Mouse (Mus musculus) urinary bladder, postnatal 0 days (tissue): ENCODE results near the gene Fiz1. TPM values are rescaled to one million over a fixed set of nuclear protein-coding genes. Genes with fewer than 3 reads are reported as not detected.

Experiments used
- polyA plus RNA-seq: library from polyadenylated mRNA; unstranded; fragments of >200 nt; fragmentation: Nextera tagmentation; extraction: Ambion mirVana; gene quantifications from 2 replicates; pipeline ENCODE4 v1.2.1, GENCODE M21; 2015

Fiz1 gene
- polyA plus RNA-seq, result 15.1 and 16.0 TPM in 2 replicates

GRCm38 (mm10) chr7:5014251-5015117, at the start of gene Fiz1, which contains the start of gene Zfp524:
TSS of gene Fiz1 (minus strand) at chr7:5014697.
TSS of gene Zfp524 (plus strand) at chr7:5014415.

GRCm38 (mm10) chr7:5061774-5062359, 47.4 kb upstream of the Fiz1 start, which contains the start of gene U2af2:
TSS of gene U2af2 (plus strand) at chr7:5062143.

DNA sequence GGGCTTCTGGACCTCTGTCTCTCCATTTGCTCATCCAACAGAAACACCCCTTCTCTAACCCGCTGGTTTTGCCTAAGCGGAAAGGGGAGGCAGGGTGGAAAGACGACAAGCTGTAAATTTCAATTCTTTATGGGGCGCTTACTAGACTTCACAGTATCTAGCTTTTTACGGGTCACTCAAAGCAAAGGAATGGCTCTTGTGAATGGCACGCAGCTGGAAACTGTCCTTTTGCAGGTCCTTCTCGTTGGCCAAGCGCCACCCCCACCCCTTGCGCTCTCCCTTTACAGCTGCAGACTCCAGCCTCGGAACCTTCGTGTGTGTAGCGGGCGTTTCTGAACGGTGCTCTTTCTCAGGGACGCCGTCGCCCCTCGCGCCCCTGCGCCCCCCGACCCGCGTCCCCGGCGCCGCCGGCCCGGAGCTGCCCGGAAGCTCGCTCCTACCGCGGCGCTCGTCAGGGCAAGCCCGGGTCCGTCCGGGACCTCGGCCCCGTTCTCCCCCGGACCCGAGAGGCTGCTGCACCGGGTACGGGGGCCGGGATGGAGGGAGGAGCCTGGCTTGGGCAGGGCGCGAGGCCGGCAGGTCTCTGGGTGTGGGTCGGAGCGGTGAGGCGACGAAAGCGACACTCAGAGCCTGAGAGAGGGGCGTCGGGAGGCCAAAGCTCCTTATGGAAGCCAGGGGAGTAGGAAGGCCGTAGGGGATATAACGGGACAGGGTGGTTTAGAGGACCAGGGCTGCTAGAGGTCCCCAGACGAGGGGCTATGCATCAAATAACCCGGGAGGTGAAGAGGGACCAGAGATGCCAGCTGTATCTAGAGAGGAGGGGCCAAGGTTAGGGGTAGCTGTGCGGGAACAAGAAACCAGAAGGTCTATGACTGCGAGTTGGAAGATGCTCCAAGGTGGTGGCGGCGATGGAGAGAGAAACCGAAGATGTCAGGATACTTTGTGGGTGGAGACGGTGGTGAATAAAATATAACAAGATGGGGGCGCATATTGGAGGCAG, 37.0 kb upstream of the Fiz1 start, which contains the start of gene Zfp580:
Gene Zfp580 (plus strand): TSS at position 346 of the 1,000 bp plus-strand sequence.

GRCm38 (mm10) chr7:5038109-5038732, 23.7 kb upstream of the Fiz1 start, which contains the start of gene Zfp784:
TSS of gene Zfp784 (minus strand) at chr7:5038446.

GRCm38 (mm10) chr7:5033818-5034217, 19.3 kb upstream of the Fiz1 start, which contains the start of gene 4632433K11Rik:
TSS of gene 4632433K11Rik (plus strand) at chr7:5034118.

DNA sequence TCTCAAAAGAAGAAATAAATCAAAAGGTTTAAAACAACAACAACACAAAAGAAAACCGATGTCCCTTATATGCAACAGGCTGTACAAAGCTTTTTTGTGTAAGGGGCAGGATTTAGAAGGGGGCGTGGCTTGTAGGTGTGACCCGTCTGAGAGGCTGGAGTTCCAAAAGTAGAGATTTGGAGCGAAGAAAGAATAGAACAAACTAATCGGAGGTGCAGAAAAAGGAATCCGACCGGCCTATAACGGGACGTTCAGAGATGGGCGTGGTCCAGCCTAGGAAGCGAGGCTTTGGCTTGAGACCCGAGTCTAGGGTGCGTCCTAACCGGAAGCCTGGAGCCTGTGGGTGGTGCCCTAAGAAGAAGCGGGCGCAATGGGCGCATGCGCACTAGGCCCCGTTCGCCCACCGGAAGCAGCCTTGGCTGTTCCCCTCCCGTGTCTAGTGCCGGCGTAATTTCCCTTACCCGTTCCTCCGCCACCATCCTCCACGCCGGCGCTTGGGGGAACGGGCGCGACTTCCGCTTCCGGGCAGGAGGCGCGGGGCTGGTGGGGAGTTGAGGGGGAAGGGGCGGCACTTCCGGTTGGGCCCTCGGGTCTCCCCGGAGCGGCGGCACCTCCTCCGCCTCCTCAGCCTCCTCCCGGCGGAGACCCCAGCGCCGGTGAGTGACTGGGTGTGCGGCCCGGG, 5.6 kb upstream of the Fiz1 start, which contains the start of the genes Zfp865 and Ccdc106:
Gene Zfp865 (plus strand): TSS at position 377 of the 682 bp plus-strand sequence.
Gene Ccdc106 (plus strand): TSS at position 554 of the 682 bp plus-strand sequence.

DNA sequence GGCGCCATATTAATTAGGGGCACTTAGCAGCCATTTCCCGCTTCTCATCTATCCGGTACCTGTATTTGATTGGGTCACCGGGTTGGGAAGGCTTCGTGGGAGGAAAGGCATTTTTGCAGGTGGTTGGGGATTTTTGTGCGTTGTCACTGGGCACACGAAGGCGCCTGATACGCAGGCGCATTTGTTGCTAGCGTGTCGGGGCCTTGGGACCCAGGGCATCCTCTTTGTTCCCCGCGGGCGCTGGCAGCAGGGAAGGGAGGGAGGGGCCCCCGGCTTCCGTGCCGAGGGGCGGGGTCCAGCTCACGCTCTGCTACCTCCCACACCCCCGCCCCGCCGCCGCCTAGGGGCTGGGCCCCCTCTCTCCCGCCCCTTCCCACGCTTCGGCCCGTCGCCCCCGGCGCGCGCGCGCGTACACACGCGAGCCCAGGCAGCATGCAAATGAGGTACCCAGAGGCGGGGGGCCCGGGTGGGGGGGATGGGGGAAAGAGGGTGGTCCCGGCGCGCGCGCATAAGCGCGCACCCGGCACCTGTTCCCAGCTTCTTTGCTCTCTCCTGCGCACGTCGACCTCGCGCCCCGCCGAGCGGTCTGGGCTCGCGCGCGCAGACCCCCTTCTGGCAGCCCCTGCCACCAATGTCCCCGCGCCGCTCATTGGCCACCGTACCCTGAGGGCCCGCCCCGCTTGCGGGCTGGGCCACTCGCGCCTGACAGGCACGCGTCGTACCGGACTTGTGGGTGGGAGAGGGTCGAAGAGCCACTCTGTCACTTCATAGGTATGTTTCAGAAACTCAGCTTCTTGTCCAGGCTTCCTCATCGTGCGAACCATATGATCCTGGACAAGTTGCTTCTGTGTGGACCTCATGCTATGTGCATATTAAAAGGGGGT, 863 bp upstream of the Fiz1 start, which contains the start of gene Gm44973:
Gene Gm44973 (plus strand): TSS at position 379 of the 884 bp plus-strand sequence.

GRCm38 (mm10) chr7:4996003-4996895, 18.2 kb downstream of the Fiz1 start, which contains the start of gene Zfp579:
TSS of gene Zfp579 (minus strand) at chr7:4996158.

DNA sequence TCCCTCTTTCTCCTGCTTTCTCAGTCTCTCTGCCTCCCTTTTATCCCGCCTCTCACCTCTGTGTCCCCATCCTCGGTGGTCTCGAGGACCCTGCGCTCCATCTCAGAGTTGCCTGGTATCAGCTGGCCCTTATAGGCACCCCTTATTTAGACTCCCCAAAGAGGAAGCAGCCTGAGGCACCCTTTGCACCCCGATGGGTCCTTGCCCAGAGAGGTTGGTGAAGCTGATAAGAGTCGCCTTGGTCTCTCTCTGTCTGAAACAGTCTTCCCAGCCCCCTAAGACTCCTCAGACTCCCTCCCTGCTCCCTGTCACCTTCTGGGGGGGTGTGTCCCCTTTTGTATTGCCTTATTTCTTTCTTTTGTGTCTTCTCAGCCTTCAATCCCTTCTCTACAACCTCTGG, 43.4 kb downstream of the Fiz1 start, which contains the start of gene Sbk3:
Gene Sbk3 (minus strand): TSS at position 101 of the 400 bp plus-strand sequence.

GRCm38 (mm10) chr7:4964272-4964671, 50.2 kb downstream of the Fiz1 start, which contains the start of gene Sbk2:
TSS of gene Sbk2 (minus strand) at chr7:4964406.

Other genes with a start within 250 kb of the Fiz1 start
- not detected in 2 replicates for gene Fam71e2, start 243.4 kb downstream of the Fiz1 start, polyA plus RNA-seq
- 0.76 and 1.5 TPM in 2 replicates for gene Il11, start 231.8 kb downstream of the Fiz1 start, polyA plus RNA-seq
- 0.35 TPM in 1 of 2 replicates, not detected in the other for gene Tmem190, start 231.8 kb downstream of the Fiz1 start, polyA plus RNA-seq
- 24.6 and 25.2 TPM in 2 replicates for gene Tmem238, start 225.0 kb downstream of the Fiz1 start, polyA plus RNA-seq
- 304 and 319 TPM in 2 replicates for gene Rpl28, start 221.8 kb downstream of the Fiz1 start, polyA plus RNA-seq
- gene Ube2s, start 202.1 kb downstream of the Fiz1 start, polyA plus RNA-seq, result 130 and 139 TPM in 2 replicates
- gene Shisa7, start 170.0 kb downstream of the Fiz1 start, polyA plus RNA-seq, result 0.10 and 0.20 TPM in 2 replicates
- 8.1 and 9.4 TPM in 2 replicates for gene Isoc2b, start 144.4 kb downstream of the Fiz1 start, polyA plus RNA-seq
- gene Isoc2a, start 137.5 kb downstream of the Fiz1 start, polyA plus RNA-seq, result 0.64 and 0.98 TPM in 2 replicates
- gene Gm36210, start 108.2 kb downstream of the Fiz1 start, polyA plus RNA-seq, result not detected in 2 replicates
- 1.7 and 2.3 TPM in 2 replicates for gene Zfp628, start 99.5 kb downstream of the Fiz1 start, polyA plus RNA-seq
- 2.6 and 3.0 TPM in 2 replicates for gene Nat14, start 92.7 kb downstream of the Fiz1 start, polyA plus RNA-seq
- gene Ssc5d, start 88.9 kb downstream of the Fiz1 start, polyA plus RNA-seq, result 3.7 and 4.8 TPM in 2 replicates
- gene Sbk2, start 50.3 kb downstream of the Fiz1 start, polyA plus RNA-seq, result 0.12 and 0.23 TPM in 2 replicates
- gene Sbk3, start 43.5 kb downstream of the Fiz1 start, polyA plus RNA-seq, result not detected in 2 replicates
- 12.7 and 15.0 TPM in 2 replicates for gene Zfp579, start 18.5 kb downstream of the Fiz1 start, polyA plus RNA-seq
- 13.2 and 14.0 TPM in 2 replicates for gene Zfp524, start 282 bp downstream of the Fiz1 start, polyA plus RNA-seq
- 2.4 and 4.0 TPM in 2 replicates for gene Gm44973, start 799 bp upstream of the Fiz1 start, polyA plus RNA-seq
- 3.1 TPM in 2 replicates for gene Zfp865, start 5.7 kb upstream of the Fiz1 start, polyA plus RNA-seq
- 53.3 and 57.1 TPM in 2 replicates for gene Ccdc106, start 5.9 kb upstream of the Fiz1 start, polyA plus RNA-seq
- not detected in 2 replicates for gene 4632433K11Rik, start 19.4 kb upstream of the Fiz1 start, polyA plus RNA-seq
- gene Zfp784, start 23.7 kb upstream of the Fiz1 start, polyA plus RNA-seq, result 3.9 and 5.4 TPM in 2 replicates
- gene Zfp580, start 36.8 kb upstream of the Fiz1 start, polyA plus RNA-seq, result 33.3 and 37.8 TPM in 2 replicates
- gene U2af2, start 47.4 kb upstream of the Fiz1 start, polyA plus RNA-seq, result 51.0 and 53.6 TPM in 2 replicates
- 39.4 and 40.6 TPM in 2 replicates for gene Epn1, start 65.5 kb upstream of the Fiz1 start, polyA plus RNA-seq
- gene Rfpl4, start 102.3 kb upstream of the Fiz1 start, polyA plus RNA-seq, result not detected in 2 replicates
- 0.57 and 1.1 TPM in 2 replicates for gene Rasl2-9, start 111.3 kb upstream of the Fiz1 start, polyA plus RNA-seq
- not detected in 2 replicates for gene Vmn1r55, start 135.0 kb upstream of the Fiz1 start, polyA plus RNA-seq
- gene Vmn1r56, start 182.1 kb upstream of the Fiz1 start, polyA plus RNA-seq, result not detected in 2 replicates
- not detected in 2 replicates for gene Vmn1r57, start 203.8 kb upstream of the Fiz1 start, polyA plus RNA-seq